Mouse (Mus musculus): ENCODE measurements at regions not wholly inside any gene's neighbourhood (a gene's known extent, or its start where the extent isn't known, plus 50 kb on each side); places are given as distances from the start of the nearest gene placed in this dataset.
A peak's percentile ranks its signal among the peaks of the same experiment; 100 is the strongest.
"Not testable (repeated sequence)": the region's sequence is repeated elsewhere in the genome, so short reads cannot be mapped to it uniquely, and the experiment has no call there.

- not testable (repeated sequence) for H3K9me3 ChIP-seq (ENCODE audit: control insufficient read depth, low read depth, low read length); H3K27me3 ChIP-seq (ENCODE audit: control insufficient read depth, insufficient read depth, low read length); H3K36me3 ChIP-seq (ENCODE audit: control insufficient read depth, insufficient read depth, low read length); ATAC-seq (ENCODE audit: insufficient number of reproducible peaks, insufficient read depth, low FRiP score, low read depth); H3K27ac ChIP-seq (ENCODE audit: low read length); H3K4me2 ChIP-seq (replicated peaks; ENCODE audit: low read depth, low read length); H3K9ac ChIP-seq (replicated peaks; ENCODE audit: low read depth, low read length); H3K4me1 ChIP-seq (ENCODE audit: control insufficient read depth, insufficient read depth, low read length)
- 2% methylated on average over 34 of the region's 53 CpGs for WGBS
- peak overlapping the region; percentile 32 for H3K4me3 ChIP-seq (ENCODE audit: low read depth, low read length)
Observed at GRCm38 (mm10) chr12:19387706-19388105, 566.6 kb upstream of the Gm21863 start.

Data from stomach, embryonic 14.5 days (tissue).